Mouse (Mus musculus) intestine, postnatal 0 days (tissue): ENCODE measurements around the gene Cplx2. TPM values are rescaled to one million over a fixed set of nuclear protein-coding genes. Genes with fewer than 3 reads are reported as not detected.

Source experiments
- ATAC-seq: fragments of 200-750 bp; cut with Nextera tagmentation; 2 replicates; pipeline ENCODE4 v1.8.0; 2017; ENCODE audit warnings: mild to moderate bottlenecking, moderate TSS enrichment, moderate library complexity
- H3K27ac ChIP-seq: fragments of 300-500 bp; sonication (generic); 2 replicates; pipeline ENCODE4 v1.5.1; 2014; ENCODE audit warnings: mild to moderate bottlenecking, low read depth, low read length, moderate library complexity
- H3K27me3 ChIP-seq: fragments of 300-500 bp; sonication (generic); replicated peaks from 2 replicates; pipeline ENCODE4 v1.6.1; 2014; ENCODE audit warnings: low read length, mixed read lengths; ENCODE audit not compliant: control insufficient read depth, insufficient read depth
- H3K36me3 ChIP-seq: fragments of 300-500 bp; sonication (generic); 2 replicates; pipeline ENCODE4 v1.6.1; 2014; ENCODE audit warnings: mild to moderate bottlenecking, moderate library complexity; ENCODE audit not compliant: control insufficient read depth, insufficient read depth
- H3K4me1 ChIP-seq: fragments of 300-500 bp; sonication (generic); replicated peaks from 2 replicates; pipeline ENCODE4 v1.6.1; 2014; ENCODE audit warnings: antibody characterized with exemption, low read length, mixed read lengths; ENCODE audit not compliant: control insufficient read depth, insufficient read depth
- H3K4me2 ChIP-seq: fragments of 300-500 bp; sonication (generic); replicated peaks from 2 replicates; pipeline ENCODE4 v1.6.1; 2014; ENCODE audit warnings: low read depth, mild to moderate bottlenecking, moderate library complexity
- H3K4me3 ChIP-seq: fragments of 300-500 bp; sonication (generic); 2 replicates; pipeline ENCODE4 v1.5.1; 2014; ENCODE audit warnings: low read depth, low read length
- H3K9ac ChIP-seq: fragments of 300-500 bp; sonication (generic); 2 replicates; pipeline ENCODE4 v1.6.1; 2014; ENCODE audit warnings: mild to moderate bottlenecking, low read depth, low read length
- H3K9me3 ChIP-seq: fragments of 300-500 bp; sonication (generic); 2 replicates; pipeline ENCODE4 v1.6.1; 2016; ENCODE audit warnings: mixed run types; ENCODE audit not compliant: control insufficient read depth
- CTCF ChIP-seq: sonication (generic); IDR thresholded peaks from 2 replicates; pipeline ENCODE4 v1.5.1; 2016; ENCODE audit warnings: low read depth, mild to moderate bottlenecking, control low read depth, antibody characterized with exemption, moderate library complexity
- WGBS: fragments of 180-500 bp; shearing (Covaris S2); extraction: QIAGEN DNeasy Blood & Tissue Kit; methylation state at CpG from one replicate; pipeline ENCODE4 v1.1.7; 2014; 5-methylcytosine and 5-hydroxymethylcytosine counted together
- polyA plus RNA-seq: library from polyadenylated mRNA; unstranded; fragments of >200 nt; fragmentation: Nextera tagmentation; extraction: Ambion mirVana; gene quantifications from 2 replicates; pipeline ENCODE4 v1.2.1, GENCODE M21; 2015

Cplx2 gene
- polyA plus RNA-seq, 1 experiment from 2014 or later = 2.2 TPM

DNA sequence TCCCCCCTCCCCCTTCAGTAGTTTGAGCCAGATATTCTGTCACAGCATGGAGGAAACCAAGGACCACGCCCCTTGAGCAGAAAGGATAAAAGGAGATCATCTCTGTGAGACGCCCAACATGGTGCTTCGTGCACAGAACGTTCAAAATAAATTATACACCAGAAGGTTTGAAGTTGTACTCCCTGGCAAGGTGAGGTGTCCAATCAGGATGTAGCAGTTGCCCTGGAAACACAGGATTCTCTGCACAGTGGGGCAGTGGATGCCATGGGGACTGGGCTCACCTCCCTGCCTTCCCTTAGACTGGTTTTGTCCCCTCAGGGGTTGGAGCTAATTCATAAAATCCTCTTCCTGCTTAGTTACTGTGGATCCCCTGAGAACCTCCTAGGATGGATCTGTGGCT, 25.9 kb downstream of the Cplx2 start:
- 69% methylated on average over 4 of the region's 4 CpGs for WGBS
- Histone ChIP-seq H3K4me1 (no peaks in the 10 kb centered on the region; the same call in 1 of the 2 replicates), H3K9ac (no peak overlapping the region), H3K27ac (no peak overlapping the region), H3K4me3 (no peak overlapping the region), H3K4me2 (no peak overlapping the region), H3K36me3 (no peaks in the 10 kb centered on the region), H3K9me3 (no peaks in the 10 kb centered on the region), H3K27me3 (no peaks in the 10 kb centered on the region)
- no peak for ATAC-seq
- TF ChIP-seq CTCF = no peak

GRCm38 (mm10) chr13:54400565-54401179, 29.5 kb downstream of the Cplx2 start:
- Histone ChIP-seq H3K4me2 (no peak overlapping the region), H3K9ac (no peak overlapping the region), H3K9me3 (no peaks in the 10 kb centered on the region), H3K27ac (no peak overlapping the region), H3K4me3 (no peak overlapping the region), H3K4me1 (no peaks in the 10 kb centered on the region; the same call in 1 of the 2 replicates), H3K27me3 (no peaks in the 10 kb centered on the region), H3K36me3 (no peaks in the 10 kb centered on the region)
- no peak for ATAC-seq
- WGBS = 49% methylated on average over 7 of the region's 7 CpGs
- no peak for TF ChIP-seq CTCF

GRCm38 (mm10) chr13:54401180-54401569, 30.0 kb downstream of the Cplx2 start:
- no peak overlapping the region for H3K9ac ChIP-seq
- no peak for ATAC-seq
- WGBS = 60% methylated on average over 5 of the region's 5 CpGs

DNA sequence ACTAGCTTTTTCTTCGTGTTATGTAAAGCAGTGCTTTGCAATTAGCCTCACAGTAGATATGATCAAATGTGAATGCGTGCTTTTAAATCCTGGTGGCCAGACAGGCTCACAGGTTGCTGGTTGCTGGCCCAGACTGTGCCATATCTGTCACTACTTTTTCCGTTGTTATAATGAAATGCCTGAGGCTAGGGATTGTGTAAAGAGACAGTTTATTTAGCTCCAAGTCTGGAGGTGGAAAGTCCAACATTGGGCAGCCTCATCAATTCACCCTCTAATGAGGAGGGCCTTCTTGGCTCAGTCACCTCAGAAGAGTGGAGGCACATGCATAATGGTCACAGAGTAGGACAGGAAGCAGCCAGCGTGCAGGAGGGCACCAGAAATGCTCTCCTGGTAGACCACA, 31.2 kb downstream of the Cplx2 start:
- Histone ChIP-seq H3K4me2 (no peak overlapping the region), H3K9ac (no peak overlapping the region), H3K36me3 (no peaks in the 10 kb centered on the region), H3K4me3 (no peak overlapping the region), H3K4me1 (no peaks in the 10 kb centered on the region; the same call in 1 of the 2 replicates), H3K9me3 (no peaks in the 10 kb centered on the region), H3K27ac (no peak overlapping the region), H3K27me3 (no peaks in the 10 kb centered on the region)
- no peak for ATAC-seq
- WGBS = 79% methylated on average over 4 of the region's 4 CpGs
- no peak for TF ChIP-seq CTCF

More at GRCm38 (mm10) chr13:54401180-54401569, 30.0 kb downstream of the Cplx2 start:
- Histone ChIP-seq H3K27me3 (no peaks in the 10 kb centered on the region), H3K27ac (no peak overlapping the region), H3K4me1 (no peaks in the 10 kb centered on the region; the same call in 1 of the 2 replicates), H3K36me3 (no peaks in the 10 kb centered on the region), H3K4me2 (no peak overlapping the region), H3K9me3 (no peaks in the 10 kb centered on the region), H3K4me3 (no peak overlapping the region)
- TF ChIP-seq CTCF = no peak

GRCm38 (mm10) chr13:54403224-54404070, 32.3 kb downstream of the Cplx2 start:
- no peak overlapping the region for H3K4me2 ChIP-seq
- no peaks in the 10 kb centered on the region for H3K27me3 ChIP-seq
- no peak overlapping the region for H3K27ac ChIP-seq

GRCm38 (mm10) chr13:54404205-54404604, 33.1 kb downstream of the Cplx2 start:
- Histone ChIP-seq H3K27ac (no peak overlapping the region), H3K4me2 (no peak overlapping the region), H3K27me3 (no peaks in the 10 kb centered on the region), H3K36me3 (no peaks in the 10 kb centered on the region), H3K4me1 (no peaks in the 10 kb centered on the region), H3K4me3 (no peak overlapping the region), H3K9me3 (no peaks in the 10 kb centered on the region), H3K9ac (no peak overlapping the region)
- TF ChIP-seq CTCF = no peak
- 80% methylated on average over 3 of the region's 3 CpGs for WGBS
- ATAC-seq = no peak

More at GRCm38 (mm10) chr13:54403224-54404070, 32.3 kb downstream of the Cplx2 start:
- H3K9me3 ChIP-seq = no peaks in the 10 kb centered on the region
- no peak overlapping the region for H3K9ac ChIP-seq
- no peaks in the 10 kb centered on the region; the same call in 1 of the 2 replicates for H3K4me1 ChIP-seq
- no peak overlapping the region for H3K4me3 ChIP-seq
- ATAC-seq = no peak
- 39% methylated on average over 17 of the region's 17 CpGs for WGBS
- H3K36me3 ChIP-seq = no peaks in the 10 kb centered on the region
- no peak for TF ChIP-seq CTCF
